Mouse (Mus musculus): ENCODE measurements at regions not wholly inside any gene's neighbourhood (a gene's known extent, or its start where the extent isn't known, plus 50 kb on each side); places are given as distances from the start of the nearest gene placed in this dataset.

GRCm38 (mm10) chr19:56177231-56177745 is 109.6 kb upstream of the Habp2 start:
- no peak for TF ChIP-seq CTCF (conservative IDR thresholded peaks at IDR 0.05; ENCODE audit: low read length)
- no peak for TF ChIP-seq NANOG (IDR thresholded peaks at IDR 0.05; ENCODE audit: borderline replicate concordance, low read length)

Measured in E14TG2a.4 (cell line).